ENCODE assay signal across 9 mouse cellular contexts in genomic region chr4:100129201-100129600, GRCm38 (mm10). TPM values are rescaled to one million over a fixed set of nuclear protein-coding genes. Genes with fewer than 3 reads are reported as not detected.
DNase-seq lines count a peak whose midpoint lies in the region; ATAC-seq and TF ChIP-seq lines count a peak whose summit lies in the region.
"Had no signal": no experiment of that assay in that cellular context is flagged by ENCODE, and none has a peak within 500 bp of the region (broad histone marks: within the 10 kb centered on the region; RNA-seq: fewer than 3 reads in every experiment).

No protein-coding gene starts in this region.

- no peaks in the 10 kb centered on the region for H3K9me3 ChIP-seq in midbrain, embryonic 14.5 days (ENCODE audit: control insufficient read depth, low read length)
- no peaks in the 10 kb centered on the region for H3K9me3 ChIP-seq in midbrain, embryonic 10.5 days (replicated peaks)
- no peaks in the 10 kb centered on the region for H3K9me3 ChIP-seq in embryonic facial prominence, embryonic 13.5 days
- H3K9me3 ChIP-seq in stomach, postnatal 0 days (ENCODE audit: control insufficient read depth, low read length) = no peaks in the 10 kb centered on the region

- H3K36me3 ChIP-seq in heart, adult 2 months (ENCODE audit: control insufficient read depth, insufficient read depth, low read length) = 0 out of 2 replicates have a peak, but pooled peaks cover 3% of the 10 kb centered on the region
- H3K36me3 ChIP-seq in midbrain, embryonic 14.5 days (ENCODE audit: control insufficient read depth, insufficient read depth, low read length) = no peaks in the 10 kb centered on the region
- H3K36me3 ChIP-seq in midbrain, embryonic 10.5 days = no peaks in the 10 kb centered on the region
- no peaks in the 10 kb centered on the region for H3K36me3 ChIP-seq in embryonic facial prominence, embryonic 13.5 days
- H3K36me3 ChIP-seq in stomach, postnatal 0 days (ENCODE audit: control insufficient read depth, insufficient read depth, low read length) = no peaks in the 10 kb centered on the region

- DNase-seq in heart, postnatal 4 days = peak; percentile 39
- DNase-seq in heart, adult 2 months = no peak
- peak; percentile 35 for DNase-seq in midbrain, embryonic 14.5 days
- no peak for DNase-seq in midbrain, embryonic 10.5 days (ENCODE audit: low spot score)
- DNase-seq in stomach, postnatal 0 days (ENCODE audit: low spot score) = peak; percentile 24
- DNase-seq in thymus, adult 18-20 months = no peak
- DNase-seq in embryo, embryonic 10.5 days (ENCODE audit: low spot score) = no peak

- TF ChIP-seq CTCF in heart, adult 2 months (IDR thresholded peaks at IDR 0.05) = no peak
- no peak for TF ChIP-seq CTCF in stomach, postnatal 0 days (IDR thresholded peaks at IDR 0.05; ENCODE audit: low read depth)

- no peak overlapping the region for H3K9ac ChIP-seq in heart, adult 2 months (ENCODE audit: low read depth, low read length)
- no peak overlapping the region for H3K9ac ChIP-seq in midbrain, embryonic 14.5 days (replicated peaks; ENCODE audit: low read length)
- H3K9ac ChIP-seq in embryonic facial prominence, embryonic 13.5 days = no peak overlapping the region; the same call in 1 of the 2 replicates
- no peak overlapping the region for H3K9ac ChIP-seq in stomach, postnatal 0 days (ENCODE audit: low read length)

- TF ChIP-seq EP300 in heart, adult 2 months (IDR thresholded peaks at IDR 0.05; ENCODE audit: insufficient read depth, low read depth, low read length) = no peak
- no peak for TF ChIP-seq EP300 in stomach, postnatal 0 days (optimal IDR thresholded peaks at IDR 0.05)

- no peak overlapping the region for H3K4me3 ChIP-seq in heart, adult 2 months
- no peak overlapping the region for H3K4me3 ChIP-seq in midbrain, embryonic 14.5 days (replicated peaks; ENCODE audit: low read depth, low read length)
- H3K4me3 ChIP-seq in midbrain, embryonic 10.5 days = no peak overlapping the region
- no peak overlapping the region for H3K4me3 ChIP-seq in embryonic facial prominence, embryonic 13.5 days
- no peak overlapping the region for H3K4me3 ChIP-seq in stomach, postnatal 0 days (ENCODE audit: low read depth, low read length)

- TF ChIP-seq POLR2A in heart, adult 2 months (IDR thresholded peaks at IDR 0.05; ENCODE audit: insufficient read depth, low read depth, low read length) = no peak

- 39% methylated on average over 5 of the region's 5 CpGs for WGBS in heart, adult 2 months
- 79% methylated on average over 5 of the region's 5 CpGs for WGBS in midbrain, embryonic 14.5 days
- WGBS in midbrain, embryonic 10.5 days = 85% methylated on average over 5 of the region's 5 CpGs
- 35% methylated on average over 5 of the region's 5 CpGs for WGBS in embryonic facial prominence, embryonic 13.5 days
- WGBS in stomach, postnatal 0 days = 22% methylated on average over 5 of the region's 5 CpGs

- no peaks in the 10 kb centered on the region for H3K79me2 ChIP-seq in heart, adult 2 months (replicated peaks; ENCODE audit: control insufficient read depth, insufficient read depth, low read length)

- intact Hi-C loops in heart, adult 2 months (cut with DNase I) = no loop called here

- H3K4me2 ChIP-seq in midbrain, embryonic 14.5 days (ENCODE audit: low read length) = no peak overlapping the region
- no peak overlapping the region for H3K4me2 ChIP-seq in embryonic facial prominence, embryonic 13.5 days
- no peak overlapping the region for H3K4me2 ChIP-seq in stomach, postnatal 0 days (replicated peaks; ENCODE audit: low read depth)

- no peak overlapping the region for H3K27ac ChIP-seq in heart, adult 2 months
- no peak overlapping the region for H3K27ac ChIP-seq in midbrain, embryonic 14.5 days (replicated peaks; ENCODE audit: low read depth, low read length)
- no peak overlapping the region for H3K27ac ChIP-seq in midbrain, embryonic 10.5 days (replicated peaks)
- H3K27ac ChIP-seq in embryonic facial prominence, embryonic 13.5 days = peak overlapping the region; percentile 39
- no peak overlapping the region for H3K27ac ChIP-seq in stomach, postnatal 0 days (replicated peaks)

- H3K27me3 ChIP-seq in heart, adult 2 months (ENCODE audit: control insufficient read depth, insufficient read depth, low read length) = no peaks in the 10 kb centered on the region
- no peaks in the 10 kb centered on the region for H3K27me3 ChIP-seq in midbrain, embryonic 14.5 days (ENCODE audit: control insufficient read depth, insufficient read depth, low read length)
- H3K27me3 ChIP-seq in midbrain, embryonic 10.5 days (ENCODE audit: low read depth, poor library complexity, severe bottlenecking) = no peaks in the 10 kb centered on the region
- H3K27me3 ChIP-seq in embryonic facial prominence, embryonic 13.5 days = no peaks in the 10 kb centered on the region
- H3K27me3 ChIP-seq in stomach, postnatal 0 days (ENCODE audit: control insufficient read depth, insufficient read depth, low read length) = no peaks in the 10 kb centered on the region

- ATAC-seq in midbrain, embryonic 14.5 days (ENCODE audit: low FRiP score, low TSS enrichment) = no peak
- 0 out of 2 replicates have a peak, but pooled peaks have one; percentile 15 for ATAC-seq in embryonic facial prominence, embryonic 13.5 days (ENCODE audit: insufficient number of reproducible peaks, insufficient read depth, low FRiP score, low TSS enrichment, low read depth)
- ATAC-seq in stomach, postnatal 0 days (ENCODE audit: low FRiP score, low TSS enrichment) = no peak

- H3K4me1 ChIP-seq in heart, adult 2 months (ENCODE audit: control insufficient read depth, insufficient read depth, low read length) = peaks cover 6% of the 10 kb centered on the region
- no peaks in the 10 kb centered on the region for H3K4me1 ChIP-seq in midbrain, embryonic 14.5 days (ENCODE audit: control insufficient read depth, insufficient read depth, low read length)
- peaks cover 11% of the 10 kb centered on the region for H3K4me1 ChIP-seq in midbrain, embryonic 10.5 days
- H3K4me1 ChIP-seq in embryonic facial prominence, embryonic 13.5 days = peaks cover 38% of the 10 kb centered on the region
- peaks cover 2% of the 10 kb centered on the region; the same call in 1 of the 2 replicates for H3K4me1 ChIP-seq in stomach, postnatal 0 days (replicated peaks; ENCODE audit: control insufficient read depth, insufficient read depth)

RNA-seq across cellular contexts. Expression of gene Ror1, which starts 33.6 kb away (rescaled TPM):
- 10 to 100 TPM; 28.9 to 37.2 TPM for total RNA-seq in heart, postnatal 4 days (2021)
- 1 to 10 TPM; 3.4 to 5.0 TPM for total RNA-seq in heart, adult 2 months (2021)
- polyA plus RNA-seq in heart, adult 2 months (2012; rRNA removed) = 2.3 and 2.7 TPM in 2 replicates
- 0.81 and 1.5 TPM in 2 replicates for polyA plus RNA-seq in midbrain, embryonic 14.5 days (2014; fragmentation: Nextera tagmentation; extraction: Ambion mirVana)
- 5.0 and 5.9 TPM in 2 replicates for polyA plus RNA-seq in midbrain, embryonic 10.5 days (2016; fragmentation: Nextera tagmentation; extraction: Ambion mirVana)
- 10.4 and 10.7 TPM in 2 replicates for polyA plus RNA-seq in embryonic facial prominence, embryonic 13.5 days (2015; fragmentation: Nextera tagmentation; extraction: Ambion mirVana)
- polyA plus RNA-seq in stomach, postnatal 0 days (2015; fragmentation: Nextera tagmentation; extraction: Ambion mirVana) = 2.6 and 3.1 TPM in 2 replicates
- total RNA-seq: neutrophil, adult 5-6 weeks had no signal

Comparison
In these comparisons a context has a peak if more than half of its experiments do, and no peak if none do; other contexts are left out.
1. DNase-seq: peak in heart, postnatal 4 days (single experiment), midbrain, embryonic 14.5 days (single experiment) and stomach, postnatal 0 days (single experiment); none in heart, adult 2 months (0 of 2), midbrain, embryonic 10.5 days (single experiment), thymus, adult 18-20 months (0 of 2) and embryo, embryonic 10.5 days (single experiment).